Comparison of ENCODE assay signal across 8 mouse cellular contexts in genomic region chr19:34746201-34746600, GRCm38 (mm10). TPM values are rescaled to one million over a fixed set of nuclear protein-coding genes. Genes with fewer than 3 reads are reported as not detected.
A peak's percentile ranks its signal among the peaks of the same experiment; 100 is the strongest.
DNase-seq lines count a peak whose midpoint lies in the region; ATAC-seq and TF ChIP-seq lines count a peak whose summit lies in the region.

No protein-coding gene starts in this region.

- no peaks in the 10 kb centered on the region for H3K36me3 ChIP-seq in lung, postnatal 0 days (ENCODE audit: insufficient read depth, low read length)
- H3K36me3 ChIP-seq in hindbrain, embryonic 10.5 days: no peaks in the 10 kb centered on the region
- no peaks in the 10 kb centered on the region for H3K36me3 ChIP-seq in limb, embryonic 15.5 days
- no peaks in the 10 kb centered on the region for H3K36me3 ChIP-seq in stomach, embryonic 15.5 days

- no peak for TF ChIP-seq EP300 in lung, postnatal 0 days (IDR thresholded peaks at IDR 0.05)

- no peaks in the 10 kb centered on the region for H3K4me1 ChIP-seq in lung, postnatal 0 days (ENCODE audit: insufficient read depth, low read depth, low read length)
- H3K4me1 ChIP-seq in hindbrain, embryonic 10.5 days (replicated peaks): peaks cover 14% of the 10 kb centered on the region
- peaks cover 13% of the 10 kb centered on the region for H3K4me1 ChIP-seq in limb, embryonic 15.5 days
- H3K4me1 ChIP-seq in stomach, embryonic 15.5 days: no peaks in the 10 kb centered on the region

- no peaks in the 10 kb centered on the region for H3K9me3 ChIP-seq in lung, postnatal 0 days (ENCODE audit: low read length)
- no peaks in the 10 kb centered on the region for H3K9me3 ChIP-seq in hindbrain, embryonic 10.5 days
- H3K9me3 ChIP-seq in limb, embryonic 15.5 days: no peaks in the 10 kb centered on the region
- no peaks in the 10 kb centered on the region for H3K9me3 ChIP-seq in stomach, embryonic 15.5 days

- ATAC-seq in lung, postnatal 0 days: 0 out of 2 replicates have a peak, but pooled peaks have one; percentile 4
- ATAC-seq in limb, embryonic 15.5 days (ENCODE audit: insufficient number of reproducible peaks, low FRiP score, low TSS enrichment, low read depth): no peak
- ATAC-seq in stomach, embryonic 15.5 days (ENCODE audit: insufficient read depth, low FRiP score, low read depth): no peak; the same call in 1 of the 2 replicates

- no peak for TF ChIP-seq CTCF in lung, postnatal 0 days (IDR thresholded peaks at IDR 0.05)

- peak; percentile 23 for DNase-seq in lung, postnatal 0 days (ENCODE audit: low spot score)
- DNase-seq in lung, postnatal 25 days (ENCODE audit: low spot score): no peak
- no peak for DNase-seq in hindbrain, embryonic 10.5 days (ENCODE audit: low spot score)
- DNase-seq in right cerebral cortex, postnatal 14 days: no peak
- no peak for DNase-seq in thymus, postnatal 36 days
- no peak for DNase-seq in layer of hippocampus, postnatal 10 days (ENCODE audit: low spot score in 2 of 2)

- H3K9ac ChIP-seq in lung, postnatal 0 days (replicated peaks; ENCODE audit: low read depth): peak overlapping the region; percentile 46; the same call in 1 of the 2 replicates
- H3K9ac ChIP-seq in limb, embryonic 15.5 days: no peak overlapping the region
- H3K9ac ChIP-seq in stomach, embryonic 15.5 days: no peak overlapping the region

- H3K27me3 ChIP-seq in lung, postnatal 0 days (replicated peaks; ENCODE audit: insufficient read depth, low read length): no peaks in the 10 kb centered on the region
- peaks cover 37% of the 10 kb centered on the region for H3K27me3 ChIP-seq in hindbrain, embryonic 10.5 days (ENCODE audit: insufficient read depth, poor library complexity, severe bottlenecking)
- H3K27me3 ChIP-seq in limb, embryonic 15.5 days: peaks cover 19% of the 10 kb centered on the region
- H3K27me3 ChIP-seq in stomach, embryonic 15.5 days (replicated peaks): no peaks in the 10 kb centered on the region; the same call in 1 of the 2 replicates

- peak overlapping the region; percentile 93 for H3K4me2 ChIP-seq in lung, postnatal 0 days (replicated peaks; ENCODE audit: low read depth, low read length)
- peak overlapping the region; percentile 99 for H3K4me2 ChIP-seq in limb, embryonic 15.5 days
- peak overlapping the region; percentile 96 for H3K4me2 ChIP-seq in stomach, embryonic 15.5 days

- H3K4me3 ChIP-seq in lung, postnatal 0 days (ENCODE audit: low read depth, low read length): peak overlapping the region; percentile 70
- H3K4me3 ChIP-seq in hindbrain, embryonic 10.5 days: peak overlapping the region; percentile 82
- H3K4me3 ChIP-seq in limb, embryonic 15.5 days: peak overlapping the region; percentile 56
- H3K4me3 ChIP-seq in stomach, embryonic 15.5 days (replicated peaks): peak overlapping the region; percentile 52

- 8% methylated on average over 9 of the region's 9 CpGs for WGBS in lung, postnatal 0 days
- WGBS in hindbrain, embryonic 10.5 days: 20% methylated on average over 9 of the region's 9 CpGs
- 6% methylated on average over 9 of the region's 9 CpGs for WGBS in limb, embryonic 15.5 days
- WGBS in stomach, embryonic 15.5 days: 16% methylated on average over 9 of the region's 9 CpGs

- peak overlapping the region; percentile 87 for H3K27ac ChIP-seq in lung, postnatal 0 days (ENCODE audit: low read length)
- H3K27ac ChIP-seq in hindbrain, embryonic 10.5 days: no peak overlapping the region
- no peak overlapping the region for H3K27ac ChIP-seq in limb, embryonic 15.5 days
- H3K27ac ChIP-seq in stomach, embryonic 15.5 days: 0 out of 2 replicates have a peak overlapping the region, but pooled peaks have one; percentile 33

RNA-seq across cellular contexts. Expression of gene Slc16a12, which starts 0.9 kb away (rescaled TPM):
- polyA plus RNA-seq in lung, postnatal 0 days (2015; fragmentation: Nextera tagmentation; extraction: Ambion mirVana): 8.4 and 9.4 TPM in 2 replicates
- polyA plus RNA-seq in hindbrain, embryonic 10.5 days (2016; fragmentation: Nextera tagmentation; extraction: Ambion mirVana): 0.75 and 1.4 TPM in 2 replicates
- polyA plus RNA-seq in limb, embryonic 15.5 days (2015; fragmentation: Nextera tagmentation; extraction: Ambion mirVana): 0.90 and 1.4 TPM in 2 replicates
- 5.5 and 6.8 TPM in 2 replicates for polyA plus RNA-seq in stomach, embryonic 15.5 days (2015; fragmentation: Nextera tagmentation; extraction: Ambion mirVana)
- total RNA-seq in layer of hippocampus, postnatal 10 days (2021): 1 to 10 TPM; 2.5 to 3.0 TPM

Comparison
In these comparisons a context has a peak if more than half of its experiments do, and no peak if none do; other contexts are left out.
1. H3K27ac ChIP-seq: peak in lung, postnatal 0 days (single experiment) and stomach, embryonic 15.5 days (single experiment); none in hindbrain, embryonic 10.5 days (single experiment) and limb, embryonic 15.5 days (single experiment).
2. Peak in every context shown above with its lines, with median percentiles within 50 percentile points of each other: H3K4me2 ChIP-seq and H3K4me3 ChIP-seq.